Mouse (Mus musculus) layer of hippocampus, postnatal 36 days (tissue): Measurements from ENCODE around the gene Gm436. TPM values are rescaled to one million over a fixed set of nuclear protein-coding genes. Genes with fewer than 3 reads are reported as not detected.

Experiments
- DNase-seq, 2 experiments: peaks; one replicate each; pipeline ENCODE4 v3.0.0; 2022
- total RNA-seq, 2 experiments: library from RNA; stranded (reverse); gene quantifications; 2 replicates each; pipeline ENCODE4 v1.2.3; 2021

Gene Gm436
- total RNA-seq: not detected

- no peak for DNase-seq
Observed at GRCm38 (mm10) chr4:144686268-144686667, at the start of gene Gm436. Gene Gm436 (minus strand): TSS chr4:144686368.

DNA sequence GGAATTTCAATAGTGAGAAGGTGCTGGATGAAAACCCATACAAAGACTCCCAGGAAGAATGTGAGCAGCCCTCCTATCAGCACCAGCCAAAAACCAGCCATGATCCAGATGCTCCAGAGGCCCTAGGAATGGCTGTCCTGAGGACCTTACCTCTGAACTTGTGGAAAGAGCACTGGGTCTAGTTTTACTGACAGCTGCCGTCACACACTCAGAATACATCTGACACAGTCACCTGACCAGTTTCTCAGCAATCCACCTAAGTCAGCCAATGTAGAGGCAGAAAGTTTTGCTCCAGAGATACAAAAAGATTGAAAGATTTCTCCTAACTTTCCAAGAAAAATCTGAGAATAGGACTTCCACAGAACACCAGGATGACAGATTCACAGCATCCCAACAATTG lies 35.1 kb upstream of the Gm436 start, which contains the start of gene Gm13178:
Gene Gm13178 (minus strand): TSS at position 101 of the 400 bp plus-strand sequence.
- DNase-seq: no peak

GRCm38 (mm10) chr4:144719691-144720090 lies 33.5 kb upstream of the Gm436 start:
- no peak for DNase-seq

DNA sequence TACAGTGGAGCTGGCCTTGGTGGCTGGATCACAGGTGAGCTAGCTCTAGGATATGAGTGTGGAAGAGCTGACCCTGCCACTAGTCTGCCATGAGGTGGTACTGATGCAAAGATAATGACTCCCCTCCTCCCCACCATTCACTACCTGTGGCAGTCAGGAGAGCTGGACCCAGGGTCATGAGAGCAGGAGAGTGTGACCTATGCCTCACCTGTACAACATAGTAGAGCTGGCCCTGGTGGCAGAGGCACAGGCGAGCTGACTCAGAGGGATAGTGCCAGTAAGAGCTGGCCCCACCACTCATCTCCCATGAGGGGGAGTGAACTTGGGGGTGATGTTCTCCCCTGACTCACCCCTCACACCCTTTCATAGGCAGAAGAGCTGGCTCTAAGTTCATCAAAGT lies 32.1 kb upstream of the Gm436 start:
- no peak for DNase-seq

GRCm38 (mm10) chr4:144638263-144638662 lies 47.9 kb downstream of the Gm436 start:
- DNase-seq: no peak

Other genes starting within 250 kb of the Gm436 start
- gene 1700012P22Rik, start 247.6 kb downstream of the Gm436 start, total RNA-seq: not detected
- not detected for gene Gm9944, start 233.1 kb downstream of the Gm436 start, total RNA-seq
- not detected for gene Aadacl3, start 222.6 kb downstream of the Gm436 start, total RNA-seq
- gene 9430007A20Rik, start 166.5 kb downstream of the Gm436 start, total RNA-seq: not detected
- gene Gm13124, start 121.2 kb downstream of the Gm436 start, total RNA-seq: not detected
- gene Aadacl4, start 72.7 kb downstream of the Gm436 start, total RNA-seq: not detected
- not detected for gene Gm13178, start 35.0 kb upstream of the Gm436 start, total RNA-seq
- not detected for gene Gm438, start 100.2 kb upstream of the Gm436 start, total RNA-seq
- 10 to 100 TPM; 27.6 to 31.0 TPM for gene Dhrs3, start 206.5 kb upstream of the Gm436 start, total RNA-seq